Mouse (Mus musculus) C2C12 (cell line): ENCODE results near the gene Qrich1.

Experiments
- CEBPB ChIP-seq: IDR thresholded peaks from one replicate; pipeline ENCODE4 v1.6.1; 2011; ENCODE audit warnings: low read depth, mild to moderate bottlenecking, control low read depth, moderate library complexity
- CTCF ChIP-seq: IDR thresholded peaks from one replicate; pipeline ENCODE4 v1.5.1; 2011; ENCODE audit not compliant: control insufficient read depth, insufficient read depth, insufficient read length
- FOSL1 ChIP-seq: IDR thresholded peaks from one replicate; pipeline ENCODE4 v1.8.0; 2011; ENCODE audit warnings: mild to moderate bottlenecking, low read length; ENCODE audit not compliant: poor library complexity, insufficient read depth, severe bottlenecking
- MAX ChIP-seq: IDR thresholded peaks from one replicate; pipeline ENCODE4 v1.6.1; 2011; ENCODE audit warnings: mild to moderate bottlenecking, control low read depth
- MYOD1 ChIP-seq: IDR thresholded peaks from one replicate; pipeline ENCODE4 v1.6.1; 2011; ENCODE audit warnings: low read depth; ENCODE audit not compliant: control insufficient read depth, insufficient read length
- MYOG ChIP-seq: IDR thresholded peaks from one replicate; pipeline ENCODE4 v1.6.1; 2011; ENCODE audit not compliant: control insufficient read depth, insufficient read length; ENCODE audit errors: extremely low read depth
- USF1 ChIP-seq: IDR thresholded peaks from one replicate; pipeline ENCODE4 v1.6.1; 2011; ENCODE audit warnings: low read depth, mild to moderate bottlenecking, control low read depth, moderate library complexity

DNA sequence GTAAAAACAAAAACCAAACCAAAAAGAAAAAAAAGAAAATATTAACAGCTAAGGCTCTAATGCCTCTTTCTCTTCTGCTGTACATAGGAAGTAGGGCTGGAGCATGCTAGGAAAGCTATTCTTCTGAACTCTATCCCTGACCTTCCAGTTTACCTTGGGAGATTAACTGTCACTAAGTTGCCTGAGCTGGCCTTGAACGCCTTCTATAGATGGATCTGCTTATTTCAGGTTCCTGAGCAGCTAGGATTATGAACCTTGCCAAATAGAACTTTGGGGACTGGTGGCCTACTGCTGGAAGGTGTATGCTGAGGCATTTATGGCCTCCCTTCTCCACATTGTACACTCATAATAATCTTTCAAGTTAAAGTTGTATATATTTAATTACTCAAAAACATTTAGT, 14.3 kb downstream of the Qrich1 start:
- TF ChIP-seq CTCF (no peak), MYOG (no peak), MYOD1 (no peak), USF1 (no peak), MAX (no peak), CEBPB (no peak), FOSL1 (no peak)
